Mouse (Mus musculus) olfactory bulb, adult 2 months (tissue): ENCODE results near the gene Rassf9.

Source experiments
- CTCF ChIP-seq: fragments of 200-500 bp; IDR thresholded peaks from 2 replicates; pipeline ENCODE4 v1.5.1; 2012; ENCODE audit warnings: low read depth, mild to moderate bottlenecking, low read length, moderate library complexity; ENCODE audit not compliant: insufficient read depth
- POLR2A ChIP-seq: fragments of 200-500 bp; IDR thresholded peaks from 2 replicates; pipeline ENCODE4 v1.6.1; 2012; ENCODE audit warnings: mild to moderate bottlenecking, low read depth, low read length, moderate library complexity; ENCODE audit not compliant: insufficient read depth

DNA sequence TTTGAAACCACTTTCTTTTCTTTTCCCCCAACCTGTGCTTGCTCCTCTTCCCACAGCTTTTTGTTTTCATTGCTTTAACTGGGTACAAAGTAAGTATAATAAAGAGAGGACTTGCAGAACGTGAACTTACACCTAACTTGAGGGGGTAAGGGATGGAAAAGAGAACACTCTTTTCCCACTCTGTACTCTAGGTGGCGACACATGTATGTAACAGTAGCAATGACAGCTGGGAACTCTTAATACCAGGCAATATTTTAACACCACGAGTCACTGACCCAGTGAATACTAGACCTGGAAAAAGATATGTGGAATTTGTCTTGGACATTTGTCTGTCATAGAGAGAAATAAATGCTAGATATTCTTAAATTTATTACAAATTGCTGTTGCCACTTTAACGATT is 13.3 kb upstream of the Rassf9 start:
- TF ChIP-seq CTCF (no peak), POLR2A (no peak)
